Mouse (Mus musculus): Measurements from ENCODE around the gene Zbtb22.
"Not testable (repeated sequence)": the region's sequence is repeated elsewhere in the genome, so short reads cannot be mapped to it uniquely, and the experiment has no call there.

Zbtb22 gene

GRCm38 (mm10) chr17:33941381-33941780 lies 25.7 kb downstream of the Zbtb22 start:
- DNase-seq (ENCODE audit: low spot score in 2 of 2): no peak

- no peak for DNase-seq (ENCODE audit: low spot score in 2 of 2)
Measured at GRCm38 (mm10) chr17:33943454-33943853, 27.8 kb downstream of the Zbtb22 start.

DNA sequence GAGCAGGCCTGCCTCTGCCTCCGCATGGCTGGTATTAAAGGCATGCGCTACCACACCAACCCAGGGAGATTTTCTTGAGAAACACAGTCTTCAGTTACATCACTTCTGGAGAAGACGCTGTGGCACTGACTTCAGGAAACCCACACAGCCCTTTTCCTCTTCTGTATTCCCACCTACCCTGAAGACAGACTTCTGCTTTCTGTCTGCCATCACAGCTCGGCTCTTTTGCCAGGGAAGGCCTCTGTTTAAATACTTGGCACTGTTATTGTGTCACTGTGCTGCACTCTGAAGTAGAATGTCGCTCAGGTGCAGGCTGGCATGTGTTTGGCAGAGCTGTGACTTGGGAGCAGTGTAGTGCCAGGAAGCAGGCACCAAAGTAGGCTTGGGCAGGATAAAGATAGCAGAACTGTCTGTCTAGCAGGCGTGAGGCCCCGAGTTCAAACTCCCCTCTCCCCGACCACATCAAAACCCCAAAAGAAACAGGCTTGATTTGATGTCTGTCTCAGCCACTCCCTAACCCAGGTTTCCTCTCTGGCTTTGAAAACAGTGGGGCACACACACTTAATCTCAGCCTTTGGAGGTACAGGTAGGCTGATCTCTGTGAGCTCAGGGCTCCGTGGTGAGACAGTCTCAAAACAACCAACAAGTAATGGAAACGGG lies 31.9 kb downstream of the Zbtb22 start:
- no peak for DNase-seq (ENCODE audit: low spot score in 2 of 2)

DNA sequence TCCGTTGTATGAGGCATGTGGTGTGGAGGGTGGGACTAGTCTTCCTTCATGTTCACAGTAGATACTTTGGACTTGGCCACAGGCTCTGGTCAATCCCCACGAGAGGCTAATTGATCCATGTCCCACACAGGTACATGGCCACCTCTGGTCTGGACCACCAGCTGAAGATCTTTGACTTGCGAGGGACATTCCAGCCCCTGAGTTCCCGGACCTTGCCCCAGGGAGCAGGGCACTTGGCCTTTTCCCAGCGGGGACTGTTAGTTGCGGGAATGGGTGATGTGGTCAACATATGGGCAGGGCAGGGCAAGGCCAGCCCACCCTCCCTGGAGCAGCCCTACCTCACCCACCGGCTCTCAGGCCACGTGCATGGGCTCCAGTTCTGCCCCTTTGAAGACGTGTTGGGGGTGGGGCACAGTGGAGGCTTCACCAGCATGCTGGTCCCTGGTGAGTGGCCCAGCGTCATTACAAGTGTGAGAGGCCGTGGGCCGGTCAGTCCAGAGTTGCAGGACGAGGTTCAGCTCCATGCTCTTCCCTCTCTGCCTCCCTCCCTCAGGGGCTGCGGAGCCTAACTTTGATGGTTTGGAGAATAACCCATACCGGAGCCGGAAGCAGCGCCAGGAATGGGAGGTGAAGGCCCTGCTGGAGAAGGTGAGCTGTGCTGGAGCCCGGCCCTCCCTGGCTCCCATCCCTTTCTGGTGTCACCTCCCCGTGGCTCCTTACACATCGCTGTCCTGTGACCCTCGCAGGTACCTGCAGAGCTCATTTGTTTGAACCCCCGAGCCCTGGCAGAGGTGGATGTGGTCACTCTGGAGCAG lies 32.6 kb downstream of the Zbtb22 start:
- no peak for DNase-seq (ENCODE audit: low spot score in 2 of 2)

DNA sequence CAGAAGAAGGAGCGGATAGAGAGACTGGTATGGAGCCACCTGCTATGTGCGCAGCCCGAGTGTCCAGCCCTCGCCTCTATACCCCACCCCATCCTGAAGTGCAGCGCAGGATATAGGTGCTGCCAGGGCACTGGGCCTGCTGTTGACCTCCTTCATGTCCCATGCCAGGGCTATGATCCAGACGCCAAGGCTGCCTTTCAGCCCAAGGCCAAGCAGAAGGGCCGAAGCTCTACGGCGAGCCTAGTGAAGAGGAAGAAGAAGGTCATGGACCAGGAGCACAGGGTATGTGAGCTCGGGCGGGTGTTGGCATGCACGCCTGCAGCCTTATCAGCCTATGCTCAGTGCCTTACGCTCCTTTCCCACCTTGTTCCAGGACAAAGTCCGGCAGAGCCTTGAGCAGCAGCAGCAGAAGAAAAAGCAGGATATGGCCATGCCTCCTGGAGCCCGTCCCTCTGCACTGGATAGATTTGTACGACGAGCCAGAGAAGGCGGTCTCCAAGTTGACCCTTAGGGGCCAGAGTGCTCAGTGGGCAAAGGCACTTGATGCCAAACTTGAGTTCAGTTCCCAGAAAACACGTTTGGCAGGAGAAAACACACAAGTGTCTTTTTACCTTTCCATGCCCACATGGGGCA lies 33.3 kb downstream of the Zbtb22 start:
- no peak for DNase-seq (ENCODE audit: low spot score in 2 of 2)

GRCm38 (mm10) chr17:33950131-33950625 lies 34.5 kb downstream of the Zbtb22 start:
- DNase-seq (ENCODE audit: low spot score in 2 of 2): no peak

DNA sequence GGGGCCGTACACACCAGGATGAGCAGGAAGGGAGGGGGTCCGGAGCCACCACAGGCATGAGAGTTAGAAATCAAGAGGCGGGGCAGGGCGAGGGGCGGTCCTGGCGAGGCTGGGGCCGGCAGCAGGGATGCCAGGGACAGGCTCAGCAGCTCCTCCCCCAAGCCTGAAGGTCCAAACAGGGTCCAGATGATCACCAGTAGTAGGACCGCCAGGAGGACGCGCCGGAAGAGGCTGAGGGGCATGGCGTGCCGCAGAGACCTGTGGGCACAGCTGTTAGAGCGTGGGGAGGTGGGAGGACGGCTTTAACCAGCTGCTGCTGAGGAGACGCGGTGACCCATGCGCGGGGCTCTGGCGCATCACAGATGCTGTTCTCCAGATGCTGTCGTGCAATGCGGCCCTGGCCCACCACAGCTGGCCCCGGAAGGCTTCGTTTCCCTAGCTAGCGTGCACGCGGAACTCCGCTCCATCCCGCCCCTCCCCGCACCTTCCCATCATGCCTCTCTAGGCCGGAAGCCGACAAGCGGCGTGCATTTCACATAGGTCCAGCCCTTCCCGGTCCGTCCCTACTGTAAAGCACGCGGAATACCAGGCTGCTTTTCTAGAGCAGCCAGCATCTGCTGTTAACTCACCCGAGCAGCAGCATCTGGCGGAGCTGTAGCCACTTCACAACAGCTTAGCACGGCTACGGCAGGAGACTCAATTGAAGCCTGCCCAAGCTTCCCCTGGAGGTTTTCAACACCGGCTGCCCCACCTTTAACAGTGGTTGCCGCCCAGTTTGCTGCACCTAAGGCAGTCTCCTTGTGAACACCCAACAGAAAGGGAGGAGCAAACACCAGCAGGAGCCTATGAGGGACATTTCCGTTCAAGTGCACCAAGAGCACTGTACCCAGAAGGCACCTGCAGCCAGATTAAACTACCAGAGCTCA lies 35.6 kb downstream of the Zbtb22 start, which contains the start of gene B3galt4:
TSS of gene B3galt4 (minus strand) at position 468 of the 926 bp plus-strand sequence.
- peak; percentile 76 to 80 for DNase-seq (ENCODE audit: low spot score in 2 of 2)

DNA sequence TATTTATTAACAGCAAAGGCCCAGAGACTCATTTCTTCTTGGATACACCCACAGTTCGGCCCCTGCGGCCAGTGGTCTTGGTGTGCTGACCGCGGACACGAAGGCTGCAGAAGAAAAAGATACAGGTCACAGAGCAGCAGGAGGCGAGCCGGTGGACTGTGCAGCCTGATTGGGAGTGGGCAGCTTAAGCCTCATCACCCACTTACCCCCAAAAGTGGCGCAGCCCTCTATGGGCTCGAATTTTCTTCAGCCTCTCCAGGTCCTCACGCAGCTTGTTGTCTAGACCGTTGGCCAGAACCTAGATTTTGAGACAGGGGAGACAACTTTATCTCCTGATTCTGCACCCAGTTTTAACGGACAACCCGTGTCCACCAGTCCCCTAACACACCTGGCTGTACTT lies 36.3 kb downstream of the Zbtb22 start:
- DNase-seq (ENCODE audit: low spot score in 2 of 2): not testable (repeated sequence)

- DNase-seq (ENCODE audit: low spot score in 2 of 2): no peak
Measured at GRCm38 (mm10) chr17:33952879-33953278, 37.2 kb downstream of the Zbtb22 start.

DNA sequence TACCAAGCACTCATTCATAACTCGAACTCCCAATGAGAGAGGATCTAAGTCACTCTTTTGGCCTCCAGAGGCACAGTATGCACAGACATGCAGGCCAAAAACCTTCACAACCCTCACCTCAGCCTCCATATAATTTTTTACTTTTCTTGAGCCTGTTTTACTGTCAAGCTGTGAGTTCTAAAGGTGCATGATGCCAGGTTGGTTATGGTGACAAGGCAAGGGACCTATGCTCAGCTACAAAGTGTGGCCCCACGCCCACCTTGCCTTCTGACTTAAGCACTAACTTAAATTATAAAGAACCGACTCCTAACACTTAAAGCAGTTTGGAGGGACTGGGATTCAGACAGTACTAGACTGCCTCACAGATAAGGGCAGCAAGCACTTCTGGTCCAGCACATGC lies 37.6 kb downstream of the Zbtb22 start:
- DNase-seq (ENCODE audit: low spot score in 2 of 2): no peak

- DNase-seq (ENCODE audit: low spot score in 2 of 2): no peak
Measured at GRCm38 (mm10) chr17:33953961-33954565, 38.4 kb downstream of the Zbtb22 start.

DNA sequence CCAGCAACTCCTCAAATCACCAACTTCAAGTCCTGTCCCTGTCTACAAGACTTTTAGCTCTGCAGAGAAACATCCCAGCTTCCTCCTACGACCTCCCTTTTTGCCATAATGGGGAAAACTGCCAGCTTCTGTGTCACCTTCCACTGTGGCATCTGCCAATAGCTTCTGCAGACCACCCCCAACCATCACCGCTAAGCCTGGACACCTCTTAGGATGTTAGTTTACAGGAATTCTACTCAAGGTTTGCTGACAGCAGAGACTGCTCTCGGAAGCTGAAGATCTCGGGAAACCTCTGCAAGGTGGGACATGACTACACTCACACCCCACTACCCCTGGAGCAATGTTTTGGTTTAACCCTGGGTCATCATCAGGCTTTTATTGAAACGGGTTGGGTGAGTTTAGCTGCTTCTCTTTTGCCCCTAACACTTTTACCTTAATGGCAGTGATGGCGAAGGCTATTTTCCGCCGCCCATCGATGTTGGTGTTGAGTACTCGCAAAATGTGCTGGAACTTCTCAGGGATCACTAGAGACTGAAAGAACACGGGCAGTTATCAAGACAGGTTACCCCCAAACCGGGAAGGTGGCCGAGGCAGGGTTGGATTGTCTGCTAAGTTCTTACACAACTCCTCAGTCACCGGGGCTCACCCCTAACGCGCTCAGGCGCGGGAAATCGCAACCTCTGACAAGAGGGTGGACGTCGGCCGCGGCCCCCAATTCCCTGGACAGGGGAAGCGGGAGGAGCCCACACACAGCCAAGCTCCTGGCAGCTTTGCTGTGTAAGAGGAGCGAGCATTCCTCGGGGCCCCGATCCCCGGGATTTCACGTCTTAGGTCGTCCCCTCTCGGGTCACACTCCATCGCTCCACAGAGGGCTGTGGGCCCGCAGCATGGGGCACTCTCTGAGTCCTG lies 39.2 kb downstream of the Zbtb22 start:
- no peak for DNase-seq (ENCODE audit: low spot score in 2 of 2)

DNA sequence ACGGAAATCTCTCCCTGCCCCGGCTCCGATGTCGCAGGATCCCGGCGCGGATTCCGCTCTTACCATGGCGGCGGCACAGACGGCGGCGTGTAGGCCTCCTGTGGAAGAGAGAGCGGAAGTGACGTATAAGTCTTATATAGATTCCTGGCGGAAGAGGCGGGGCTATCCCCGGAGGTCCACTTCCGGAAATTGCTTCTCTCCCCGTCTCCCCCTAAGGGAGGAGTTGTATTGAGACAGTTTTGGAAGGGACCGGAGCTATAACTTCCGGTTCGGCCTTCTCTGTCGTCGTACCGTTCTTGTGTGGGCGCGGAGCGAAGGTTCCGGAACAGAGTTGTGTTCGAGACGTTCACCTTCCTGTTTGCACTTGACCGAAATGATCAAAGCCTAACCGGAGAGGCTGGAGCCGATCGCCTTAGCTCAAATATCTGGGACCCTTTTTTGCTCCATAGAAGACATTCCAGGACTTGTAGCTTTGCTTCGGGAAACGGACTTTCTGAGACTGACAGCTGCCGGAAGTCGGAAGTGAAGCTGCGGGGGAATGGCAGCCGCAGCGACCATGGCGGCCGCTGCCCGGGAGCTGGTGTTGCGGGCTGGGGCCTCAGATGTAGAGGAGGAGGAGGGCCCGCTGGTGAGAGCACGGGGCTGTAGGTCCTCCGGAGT lies 40.0 kb downstream of the Zbtb22 start, which contains the start of the genes Vps52 and Rps18:
TSS of gene Vps52 (plus strand) at position 258 of the 660 bp plus-strand sequence.
TSS of gene Rps18 (minus strand) at position 447 of the 660 bp plus-strand sequence.
- DNase-seq (ENCODE audit: low spot score in 2 of 2): peak; percentile 95 to 98

DNA sequence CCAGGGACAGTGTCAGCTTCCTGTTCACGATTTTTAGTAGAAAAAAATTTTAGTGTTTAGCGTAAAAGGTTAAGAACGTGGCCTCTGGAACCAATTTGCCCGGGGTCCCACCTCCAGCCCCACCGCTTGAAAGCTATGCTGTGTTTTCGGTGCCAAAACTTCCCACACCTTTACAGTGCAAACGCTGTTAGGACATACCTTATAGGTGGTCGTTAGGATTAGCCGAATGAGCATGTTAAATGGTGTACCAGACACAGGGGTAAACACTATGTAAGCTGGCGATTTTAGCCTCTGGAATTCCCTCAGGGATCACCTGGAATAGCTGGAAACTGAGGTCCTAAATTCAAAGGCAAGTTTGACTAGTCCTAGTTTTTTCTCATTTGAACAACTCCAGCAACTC lies 40.6 kb downstream of the Zbtb22 start:
- no peak for DNase-seq (ENCODE audit: low spot score in 2 of 2)

GRCm38 (mm10) chr17:33957493-33957892 lies 41.8 kb downstream of the Zbtb22 start:
- DNase-seq (ENCODE audit: low spot score in 2 of 2): no peak

- DNase-seq (ENCODE audit: low spot score in 2 of 2): no peak
Measured at GRCm38 (mm10) chr17:33958451-33958850, 42.7 kb downstream of the Zbtb22 start.

GRCm38 (mm10) chr17:33959135-33959534 lies 43.4 kb downstream of the Zbtb22 start:
- DNase-seq (ENCODE audit: low spot score in 2 of 2): no peak

- DNase-seq (ENCODE audit: low spot score in 2 of 2): no peak
Measured at GRCm38 (mm10) chr17:33959948-33960347, 44.2 kb downstream of the Zbtb22 start.

DNA sequence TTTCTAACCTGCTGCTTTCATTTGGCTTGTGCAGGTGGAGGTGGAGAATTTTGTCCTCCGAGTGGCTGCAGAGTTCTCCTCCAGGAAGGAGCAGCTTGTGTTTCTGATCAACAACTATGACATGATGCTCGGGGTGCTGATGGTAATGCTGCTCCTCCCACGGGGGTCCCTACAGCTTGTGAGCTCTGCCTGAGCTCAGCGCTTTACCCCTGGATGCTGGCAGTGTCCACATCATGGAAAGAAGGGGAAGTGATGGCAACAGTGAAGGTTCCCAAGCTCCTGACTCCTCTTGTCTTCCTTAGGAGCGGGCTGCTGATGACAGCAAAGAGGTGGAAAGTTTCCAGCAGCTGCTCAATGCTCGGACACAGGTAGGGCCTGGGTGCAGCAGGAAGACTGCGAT lies 47.2 kb downstream of the Zbtb22 start:
- no peak for DNase-seq (ENCODE audit: low spot score in 2 of 2)
